Mouse (Mus musculus): ENCODE results near the gene 1700018B08Rik. TPM values are rescaled to one million over a fixed set of nuclear protein-coding genes. Genes with fewer than 3 reads are reported as not detected.

1700018B08Rik gene
- total RNA-seq, 2 experiments from 2014 or later = not detected

DNA sequence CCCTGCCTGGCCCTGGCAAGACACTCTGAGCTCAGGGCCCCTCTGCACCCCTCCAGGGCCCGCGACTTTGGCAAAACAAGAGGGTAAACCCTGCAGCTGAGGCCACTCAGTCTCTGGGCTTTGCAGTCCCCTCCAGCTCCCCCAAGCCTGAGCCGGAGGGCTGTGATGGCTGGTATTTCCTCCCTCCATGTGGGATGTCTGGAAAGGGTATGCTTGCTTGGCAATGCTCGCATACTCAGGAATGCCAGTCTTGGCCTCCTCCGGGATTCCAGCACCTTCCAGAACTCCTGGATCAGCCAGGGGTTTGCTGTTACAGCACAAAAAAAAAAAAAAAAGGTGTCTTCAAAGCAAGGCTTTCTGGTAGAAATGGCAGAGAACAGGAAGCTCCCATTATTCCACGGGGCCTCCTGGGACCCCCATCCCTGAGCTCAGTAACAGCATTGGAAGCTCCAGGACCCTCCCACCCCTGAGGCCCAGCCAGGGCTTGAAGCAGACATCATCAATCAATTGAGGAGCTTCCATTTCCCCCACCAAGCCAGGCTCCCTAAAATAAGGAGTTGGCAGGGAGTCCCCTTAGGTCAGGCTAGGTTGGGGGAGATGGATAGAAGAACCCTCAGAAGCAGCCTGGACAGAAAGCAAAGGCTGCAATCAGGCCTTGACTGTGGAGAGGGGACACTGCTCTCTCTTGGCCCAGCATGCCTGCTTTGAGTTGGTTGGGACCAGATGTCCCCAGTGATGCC is 17.1 kb downstream of the 1700018B08Rik start:
- DNase-seq (ENCODE audit: low spot score in 2 of 2) = no peak

DNA sequence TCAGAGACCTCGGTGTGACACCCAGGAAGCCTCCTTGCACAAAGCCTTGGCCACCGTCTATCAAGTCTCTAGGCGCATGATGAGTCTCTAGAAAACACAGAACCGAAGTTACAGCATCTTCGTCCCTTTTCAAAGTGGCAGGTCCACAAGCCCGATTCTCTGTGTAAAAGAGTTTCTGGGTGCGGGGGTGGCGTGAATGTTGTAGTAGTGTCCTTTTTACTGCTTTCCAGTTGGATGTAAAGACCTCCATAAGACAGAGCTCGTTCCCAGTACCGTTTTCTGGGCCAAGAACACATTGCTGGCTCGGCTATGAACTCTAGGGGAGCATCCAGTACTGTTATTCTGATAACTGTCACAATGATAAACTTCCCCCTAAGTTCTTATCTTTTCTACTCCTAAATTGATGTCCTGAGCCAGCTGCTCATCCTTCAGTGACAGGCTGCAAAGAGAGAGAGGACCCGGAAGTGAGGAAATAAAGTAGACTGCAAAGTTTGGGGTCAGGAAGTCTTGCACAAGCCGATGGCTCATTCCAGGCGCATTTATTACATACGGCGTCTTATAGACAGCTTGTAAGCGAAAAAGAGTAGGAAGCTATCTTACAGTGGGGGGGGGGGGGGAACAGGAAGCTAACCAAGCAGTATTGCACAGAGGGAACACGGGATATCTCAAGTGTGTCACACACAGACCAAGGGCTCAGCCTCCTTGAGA is 18.9 kb downstream of the 1700018B08Rik start:
- intact Hi-C loops (cut with DNase I) = no loop called here
- DNase-seq (ENCODE audit: low spot score in 2 of 2) = no peak

More for the DNA sequence above, 17.1 kb downstream of the 1700018B08Rik start:
- intact Hi-C loops (cut with DNase I) = no loop called here

DNA sequence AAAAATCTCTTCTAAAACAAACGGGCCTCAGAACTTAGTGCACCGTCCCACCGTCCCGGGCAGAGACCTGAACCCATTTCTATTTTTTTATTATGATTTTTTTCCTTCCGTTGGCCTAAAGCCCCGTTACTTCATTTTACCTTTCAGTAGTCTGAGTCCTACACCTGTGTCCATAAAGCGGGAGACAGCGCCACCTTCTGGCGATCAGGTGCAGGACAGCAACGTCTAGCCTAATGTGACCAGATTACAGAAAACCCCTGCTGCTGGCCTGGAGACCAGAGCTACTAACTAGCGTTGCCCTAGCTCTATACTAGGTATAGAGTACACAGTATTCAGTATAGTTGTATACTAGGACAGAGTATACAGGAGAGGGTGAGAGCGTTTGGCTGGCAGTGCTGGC is 30.7 kb downstream of the 1700018B08Rik start:
- peak; percentile 58 to 70 for DNase-seq (ENCODE audit: low spot score in 2 of 2)
- intact Hi-C loops (cut with DNase I) = loop anchor here (1.0 to 5.0 kb wide), 3 partner anchors 121 to 691 kb away; no protein-coding TSS in a partner anchor

DNA sequence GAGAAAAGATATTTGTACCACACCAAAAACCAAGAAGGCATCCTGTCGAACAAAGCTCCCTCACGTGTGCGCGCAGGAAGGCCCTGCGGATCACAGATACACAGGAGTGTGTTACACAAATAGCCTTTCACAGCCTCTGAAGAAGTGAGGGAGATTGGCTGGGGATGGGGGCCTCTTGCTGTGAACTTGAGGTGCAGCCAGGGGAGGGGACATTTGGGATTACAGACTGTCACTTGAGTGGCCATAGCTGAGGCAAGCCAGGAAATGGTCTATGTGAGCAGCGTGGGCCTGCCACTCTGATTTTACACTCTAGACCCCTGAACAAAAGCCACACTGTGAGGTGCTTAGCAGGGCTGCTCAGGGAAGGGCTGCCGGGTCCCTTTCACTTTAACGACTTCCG is 32.4 kb downstream of the 1700018B08Rik start:
- DNase-seq (ENCODE audit: low spot score in 2 of 2) = no peak
- intact Hi-C loops (cut with DNase I) = loop anchor here (2.0 to 5.0 kb wide), 2 partner anchors 119 to 689 kb away; no protein-coding TSS in a partner anchor

DNA sequence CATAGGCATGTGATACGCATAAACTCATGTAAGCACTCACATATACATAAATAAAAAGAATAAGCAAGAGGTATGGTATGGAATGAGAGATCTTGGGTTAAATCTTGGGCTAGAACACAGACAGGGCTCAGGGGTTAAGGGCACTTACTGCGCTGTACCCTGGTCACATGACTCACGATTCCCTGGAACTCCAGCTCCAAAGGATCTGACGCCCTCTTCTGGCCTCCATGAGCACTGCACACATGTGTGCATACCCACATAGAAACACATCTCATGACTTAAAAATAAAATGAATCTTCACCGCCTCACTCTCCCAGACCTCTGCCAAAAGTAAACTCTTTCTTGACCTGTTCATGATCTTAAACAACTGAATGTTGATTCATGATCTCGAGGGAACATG is 46.5 kb downstream of the 1700018B08Rik start:
- intact Hi-C loops (cut with DNase I) = no loop called here

DNA sequence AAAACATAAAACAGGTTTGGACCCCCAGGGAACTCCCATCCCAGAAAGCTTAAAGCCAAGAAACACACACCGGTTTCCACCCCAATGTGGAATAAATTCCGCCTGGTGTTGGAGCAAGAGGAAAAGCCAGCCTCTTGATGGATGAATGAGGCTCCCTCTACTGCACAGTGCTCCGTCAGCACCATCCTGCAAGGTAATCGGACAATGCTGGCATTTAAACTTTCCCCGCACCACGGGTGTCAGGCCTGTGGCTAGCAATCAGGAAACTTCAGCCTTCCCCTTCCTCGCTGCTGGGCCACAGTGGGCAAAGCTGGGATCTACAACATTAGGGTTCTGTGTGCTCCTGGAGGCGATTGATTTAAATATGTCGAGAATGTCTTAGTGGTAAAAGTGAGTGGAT is 52.5 kb downstream of the 1700018B08Rik start:
- DNase-seq (ENCODE audit: low spot score in 2 of 2) = no peak
- intact Hi-C loops (cut with DNase I) = no loop called here

More for the DNA sequence above, 46.5 kb downstream of the 1700018B08Rik start:
- no peak for DNase-seq (ENCODE audit: low spot score in 2 of 2)

DNA sequence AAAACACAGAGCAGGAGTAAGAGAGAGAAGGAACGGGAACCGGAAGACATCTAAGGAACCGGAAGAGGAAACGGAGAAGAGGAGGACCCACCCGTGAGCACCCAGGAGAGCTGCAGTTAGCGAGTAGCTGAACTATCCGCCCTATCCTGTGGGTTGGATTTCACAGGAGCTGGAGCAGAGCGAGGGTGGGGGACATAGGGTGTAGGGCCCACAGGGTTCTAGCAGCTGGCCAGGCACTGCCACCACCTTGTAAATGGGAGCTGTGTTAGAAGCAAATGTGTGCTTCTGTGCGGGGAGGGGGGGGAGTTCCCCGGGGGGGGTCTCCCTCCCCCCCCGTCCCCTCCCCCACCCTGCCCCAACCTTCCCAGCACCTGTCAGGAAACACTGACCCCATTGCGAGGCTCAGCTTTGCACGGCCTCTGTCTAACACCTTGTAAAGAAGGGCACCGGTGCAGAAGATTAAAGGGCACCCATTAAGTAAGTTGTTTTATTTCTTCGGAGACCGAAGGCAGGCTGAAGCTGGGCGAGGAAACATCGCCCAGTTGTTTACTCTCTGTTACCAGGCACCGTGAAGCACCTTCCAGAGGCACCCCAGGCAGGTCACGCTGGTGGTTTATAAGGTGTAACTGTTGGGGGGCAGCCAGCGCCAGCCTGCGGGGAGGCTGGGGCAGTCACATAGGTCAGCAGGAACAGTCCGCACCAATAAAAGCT is 59.9 kb downstream of the 1700018B08Rik start:
- DNase-seq (ENCODE audit: low spot score in 2 of 2) = no peak

More for the DNA sequence above, 59.9 kb downstream of the 1700018B08Rik start:
- intact Hi-C loops (cut with DNase I) = no loop called here

Other genes with a start within 250 kb of the 1700018B08Rik start
- 100 to 1,000 TPM in 1 of 2 experiments, 10 to 100 TPM in 1; 98.8 to 116 TPM for gene Fbxo31, start 34.5 kb upstream of the 1700018B08Rik start, total RNA-seq (2021)
- gene Map1lc3b, start 46.0 kb upstream of the 1700018B08Rik start, total RNA-seq (2021) = 100 to 1,000 TPM; 167 to 190 TPM
- 10 to 100 TPM; 61.3 to 75.3 TPM for gene Zcchc14, start 108.6 kb upstream of the 1700018B08Rik start, total RNA-seq (2021)
- 100 to 1,000 TPM; 280 to 293 TPM for gene Jph3, start 185.3 kb upstream of the 1700018B08Rik start, total RNA-seq (2021)

All from left cerebral cortex, postnatal 36 days (tissue).